ENCODE assay signal across 19 mouse cellular contexts in genomic region chr17:13877460-13877859, GRCm38 (mm10).
DNase-seq lines count a peak whose midpoint lies in the region; ATAC-seq and TF ChIP-seq lines count a peak whose summit lies in the region.
"Had no signal": no experiment of that assay in that cellular context is flagged by ENCODE, and none has a peak within 500 bp of the region (broad histone marks: within the 10 kb centered on the region; RNA-seq: fewer than 3 reads in every experiment).

No protein-coding gene starts in this region.

- H3K27ac ChIP-seq in hindbrain, embryonic 14.5 days = no peak overlapping the region
- H3K27ac ChIP-seq in hindbrain, embryonic 10.5 days = no peak overlapping the region
- no peak overlapping the region for H3K27ac ChIP-seq in kidney, embryonic 16.5 days (ENCODE audit: low read length)
- no peak overlapping the region for H3K27ac ChIP-seq in thymus, adult 2 months (ENCODE audit: control insufficient read depth, insufficient read depth, low read length)
- H3K27ac ChIP-seq: embryonic facial prominence, embryonic 13.5 days; forebrain, embryonic 15.5 days; hindbrain, embryonic 15.5 days; limb, embryonic 13.5 days; liver, embryonic 14.5 days; midbrain, embryonic 13.5 days had no signal

- no peak overlapping the region for H3K4me2 ChIP-seq in hindbrain, embryonic 14.5 days (replicated peaks)
- H3K4me2 ChIP-seq in kidney, embryonic 16.5 days (replicated peaks; ENCODE audit: low read depth, low read length) = no peak overlapping the region
- H3K4me2 ChIP-seq: embryonic facial prominence, embryonic 13.5 days; forebrain, embryonic 15.5 days; heart, embryonic 12.5 days; hindbrain, embryonic 15.5 days; limb, embryonic 13.5 days; midbrain, embryonic 13.5 days had no signal

- TF ChIP-seq CTCF in thymus, adult 2 months (IDR thresholded peaks at IDR 0.05; ENCODE audit: borderline replicate concordance, control insufficient read depth, extremely low read depth, insufficient read depth, low read length, poor library complexity) = no peak

- H3K27me3 ChIP-seq in hindbrain, embryonic 14.5 days (ENCODE audit: control insufficient read depth, insufficient read depth, low read length) = no peaks in the 10 kb centered on the region
- H3K27me3 ChIP-seq in hindbrain, embryonic 10.5 days (ENCODE audit: insufficient read depth, poor library complexity, severe bottlenecking) = no peaks in the 10 kb centered on the region
- H3K27me3 ChIP-seq in kidney, embryonic 16.5 days (ENCODE audit: insufficient read depth, low read length) = no peaks in the 10 kb centered on the region
- no peaks in the 10 kb centered on the region for H3K27me3 ChIP-seq in thymus, adult 2 months (ENCODE audit: control insufficient read depth, insufficient read depth, low read length)
- H3K27me3 ChIP-seq: embryonic facial prominence, embryonic 13.5 days; forebrain, embryonic 15.5 days; heart, embryonic 12.5 days; hindbrain, embryonic 15.5 days; limb, embryonic 13.5 days; midbrain, embryonic 13.5 days; Patski had no signal

- peaks cover 41% of the 10 kb centered on the region for H3K36me3 ChIP-seq in hindbrain, embryonic 14.5 days (replicated peaks; ENCODE audit: control insufficient read depth, insufficient read depth)
- peaks cover 63% of the 10 kb centered on the region for H3K36me3 ChIP-seq in hindbrain, embryonic 10.5 days
- H3K36me3 ChIP-seq in kidney, embryonic 16.5 days (ENCODE audit: insufficient read depth, low read length) = peaks cover 17% of the 10 kb centered on the region
- no peaks in the 10 kb centered on the region for H3K36me3 ChIP-seq in thymus, adult 2 months (ENCODE audit: control insufficient read depth, insufficient read depth, low read length)

- H3K4me1 ChIP-seq in hindbrain, embryonic 14.5 days (replicated peaks; ENCODE audit: control insufficient read depth, insufficient read depth, low read length) = no peaks in the 10 kb centered on the region
- no peaks in the 10 kb centered on the region for H3K4me1 ChIP-seq in hindbrain, embryonic 10.5 days (replicated peaks)
- H3K4me1 ChIP-seq in kidney, embryonic 16.5 days (ENCODE audit: insufficient read depth, low read length) = no peaks in the 10 kb centered on the region; the same call in 1 of the 2 replicates
- H3K4me1 ChIP-seq in thymus, adult 2 months (replicated peaks; ENCODE audit: control insufficient read depth, insufficient read depth, low read length) = no peaks in the 10 kb centered on the region
- H3K4me1 ChIP-seq: embryonic facial prominence, embryonic 13.5 days; forebrain, embryonic 15.5 days; hindbrain, embryonic 15.5 days; midbrain, embryonic 13.5 days had no signal

- no peak overlapping the region for H3K4me3 ChIP-seq in hindbrain, embryonic 14.5 days (replicated peaks; ENCODE audit: low read length)
- no peak overlapping the region for H3K4me3 ChIP-seq in hindbrain, embryonic 10.5 days
- H3K4me3 ChIP-seq in kidney, embryonic 16.5 days (ENCODE audit: low read length) = no peak overlapping the region
- H3K4me3 ChIP-seq in thymus, adult 2 months (ENCODE audit: control insufficient read depth, insufficient read depth, low read length) = no peak overlapping the region
- H3K4me3 ChIP-seq: embryonic facial prominence, embryonic 13.5 days; forebrain, embryonic 15.5 days; heart, embryonic 12.5 days; hindbrain, embryonic 15.5 days; limb, embryonic 13.5 days; midbrain, embryonic 13.5 days had no signal

- H3K9ac ChIP-seq in hindbrain, embryonic 14.5 days = no peak overlapping the region
- no peak overlapping the region for H3K9ac ChIP-seq in kidney, embryonic 16.5 days (replicated peaks; ENCODE audit: low read length)
- H3K9ac ChIP-seq: embryonic facial prominence, embryonic 13.5 days; forebrain, embryonic 15.5 days; heart, embryonic 12.5 days; hindbrain, embryonic 15.5 days; limb, embryonic 13.5 days; liver, embryonic 14.5 days; midbrain, embryonic 13.5 days had no signal

- no peak for TF ChIP-seq POLR2A in thymus, adult 2 months (IDR thresholded peaks at IDR 0.05; ENCODE audit: control insufficient read depth, extremely low read depth, insufficient read depth, low read length, poor library complexity)

- DNase-seq in hindbrain, embryonic 14.5 days (ENCODE audit: low spot score) = no peak
- no peak for DNase-seq in hindbrain, embryonic 10.5 days (ENCODE audit: low spot score)
- peak; percentile 17 for DNase-seq in kidney, postnatal 14 days
- DNase-seq in 3T3-L1 (ENCODE audit: low read depth, low spot score) (peak; percentile 28), NIH3T3 (ENCODE audit: low read depth) (peak; percentile 37)
- DNase-seq in thymus, adult 2 months = no peak
- DNase-seq: adrenal gland, postnatal 10 days; cerebellum, adult 9-11 months; gastrocnemius, postnatal 36 days; right cerebral cortex, postnatal 25 days had no signal

- H3K9me3 ChIP-seq in hindbrain, embryonic 14.5 days (ENCODE audit: control insufficient read depth, low read length) = 0 out of 2 replicates have a peak, but pooled peaks cover 2% of the 10 kb centered on the region
- H3K9me3 ChIP-seq in hindbrain, embryonic 10.5 days = peaks cover 4% of the 10 kb centered on the region; the same call in 1 of the 2 replicates
- no peaks in the 10 kb centered on the region for H3K9me3 ChIP-seq in kidney, embryonic 16.5 days (ENCODE audit: low read length)
- H3K9me3 ChIP-seq: embryonic facial prominence, embryonic 13.5 days; forebrain, embryonic 15.5 days; heart, embryonic 12.5 days; hindbrain, embryonic 15.5 days; midbrain, embryonic 13.5 days had no signal

- peak; percentile 40; the same call in 1 of the 2 replicates for ATAC-seq in hindbrain, embryonic 14.5 days (ENCODE audit: low FRiP score)
- no peak for ATAC-seq in kidney, embryonic 16.5 days (ENCODE audit: low FRiP score, low TSS enrichment)
- ATAC-seq: forebrain, embryonic 15.5 days; midbrain, embryonic 13.5 days; Patski had no signal

Comparison
In these comparisons a context has a peak if more than half of its experiments do, and no peak if none do; other contexts are left out.
1. DNase-seq: peak in kidney, postnatal 14 days (single experiment), 3T3-L1 (single experiment) and NIH3T3 (single experiment); none in hindbrain, embryonic 14.5 days (single experiment), hindbrain, embryonic 10.5 days (single experiment) and thymus, adult 2 months (single experiment).